Mouse (Mus musculus) spleen, adult 18-20 months (tissue): ENCODE results near the gene Cfd.
A peak's percentile ranks its signal among the peaks of the same experiment; 100 is the strongest.
"Not testable (repeated sequence)": the region's sequence is repeated elsewhere in the genome, so short reads cannot be mapped to it uniquely, and the experiment has no call there.

ENCODE experiments used
- DNase-seq, 2 experiments: peaks; one replicate each; pipeline ENCODE4 v3.0.0; 2022; ENCODE audit warnings: mixed read lengths in 2 of 2

Cfd gene

DNA sequence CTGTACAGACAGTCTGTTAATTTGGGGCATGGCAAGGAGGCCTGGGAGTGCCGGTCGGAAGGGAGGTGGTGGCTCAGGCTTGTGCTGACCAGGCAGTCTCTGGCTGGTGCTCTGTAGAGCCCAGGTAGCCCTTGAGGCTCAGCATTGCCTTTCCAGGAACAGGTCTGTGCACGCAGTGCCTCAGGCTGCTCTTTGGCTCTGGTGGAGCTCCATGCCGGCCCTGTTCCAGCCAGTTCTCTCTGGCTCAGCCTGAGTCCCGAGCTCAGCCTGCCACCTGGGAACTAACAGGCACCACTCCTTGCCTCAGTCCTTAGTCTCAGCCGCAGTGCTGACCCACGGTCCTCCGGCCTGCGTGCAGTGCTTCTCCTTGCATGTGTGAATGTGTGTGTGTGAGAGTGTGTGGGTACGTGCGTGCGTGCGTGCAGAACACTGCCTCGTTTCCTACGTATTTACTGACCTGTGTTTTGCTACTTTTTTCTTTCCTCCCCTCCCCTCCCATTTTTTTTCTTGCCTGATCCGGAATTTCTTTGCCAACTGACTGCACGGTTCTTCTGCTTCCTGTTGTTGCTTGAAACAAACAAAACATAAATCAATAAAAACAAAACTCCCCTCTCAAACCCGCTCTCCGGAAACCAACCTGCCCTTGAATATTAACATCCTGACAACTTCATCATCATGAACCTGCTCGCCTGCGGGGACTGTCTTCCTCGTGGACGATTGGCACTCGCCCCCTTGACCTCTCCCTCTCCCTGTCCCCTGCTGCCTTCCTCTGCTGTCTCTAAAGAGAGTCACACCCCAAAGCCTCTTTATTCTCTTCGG, 29.2 kb upstream of the Cfd start:
- DNase-seq = no peak

- DNase-seq = no peak
Measured at GRCm38 (mm10) chr10:79862049-79862788, 28.4 kb upstream of the Cfd start.

DNA sequence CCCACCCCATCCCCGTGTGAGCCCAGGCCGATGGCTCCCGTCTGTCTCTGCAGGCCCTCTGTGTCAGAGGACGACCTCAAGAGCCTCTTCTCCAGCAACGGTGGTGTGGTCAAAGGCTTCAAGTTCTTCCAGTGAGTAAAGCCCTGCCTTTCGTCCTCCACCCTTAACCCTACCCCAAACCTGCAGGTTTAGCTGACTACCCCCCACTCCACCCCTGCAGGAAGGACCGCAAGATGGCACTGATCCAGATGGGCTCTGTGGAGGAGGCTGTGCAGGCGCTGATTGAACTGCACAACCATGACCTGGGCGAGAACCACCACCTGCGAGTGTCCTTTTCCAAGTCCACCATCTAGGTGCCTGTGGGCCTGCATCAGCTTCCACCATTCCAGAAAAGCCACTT, 27.7 kb upstream of the Cfd start:
- DNase-seq = no peak

GRCm38 (mm10) chr10:79864351-79865188, 26.1 kb upstream of the Cfd start:
- DNase-seq = no peak

- no peak for DNase-seq
Measured at GRCm38 (mm10) chr10:79865189-79865601, 25.5 kb upstream of the Cfd start.

- DNase-seq = no peak
Measured at GRCm38 (mm10) chr10:79865801-79866295, 24.8 kb upstream of the Cfd start.

DNA sequence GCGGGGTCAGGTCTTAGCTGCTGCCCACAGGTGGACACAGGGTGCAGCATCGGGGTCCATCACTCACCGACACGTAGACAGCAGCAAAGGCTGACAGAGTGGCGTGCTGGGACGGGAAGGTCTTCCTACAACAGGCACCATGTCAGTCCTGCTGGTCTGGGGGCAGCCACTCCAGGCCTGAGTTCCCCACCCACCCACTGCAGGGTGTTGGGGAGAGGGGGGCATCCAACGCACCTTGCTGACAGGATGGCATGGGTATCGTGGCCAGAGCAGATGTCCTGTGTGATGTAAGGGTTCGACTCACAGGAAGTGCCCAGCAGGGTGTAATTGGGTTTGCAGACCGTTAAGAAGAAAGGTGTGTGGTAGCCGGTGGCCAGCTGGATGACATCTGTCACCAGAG, 24.1 kb upstream of the Cfd start:
- DNase-seq = no peak

DNA sequence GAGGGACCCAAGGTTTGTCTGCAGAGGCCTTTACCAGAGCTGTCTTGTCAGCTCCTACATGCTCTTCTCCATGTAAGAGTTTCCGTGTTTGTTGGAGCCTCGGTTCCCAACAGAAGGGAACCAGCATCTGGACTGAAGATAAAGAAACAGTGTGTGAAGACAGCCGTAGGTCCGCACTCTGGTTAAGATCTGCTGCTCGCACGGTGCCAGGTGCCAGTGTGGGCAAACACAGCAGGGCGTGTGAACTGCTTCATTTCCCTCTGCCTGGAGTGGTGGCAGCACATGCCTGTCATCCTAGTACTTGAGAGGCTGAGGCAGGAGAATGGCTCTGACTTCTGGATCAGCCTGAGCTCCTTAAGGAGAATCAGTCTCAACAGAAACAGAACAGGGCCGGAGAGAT, 18.8 kb upstream of the Cfd start:
- no peak for DNase-seq

DNA sequence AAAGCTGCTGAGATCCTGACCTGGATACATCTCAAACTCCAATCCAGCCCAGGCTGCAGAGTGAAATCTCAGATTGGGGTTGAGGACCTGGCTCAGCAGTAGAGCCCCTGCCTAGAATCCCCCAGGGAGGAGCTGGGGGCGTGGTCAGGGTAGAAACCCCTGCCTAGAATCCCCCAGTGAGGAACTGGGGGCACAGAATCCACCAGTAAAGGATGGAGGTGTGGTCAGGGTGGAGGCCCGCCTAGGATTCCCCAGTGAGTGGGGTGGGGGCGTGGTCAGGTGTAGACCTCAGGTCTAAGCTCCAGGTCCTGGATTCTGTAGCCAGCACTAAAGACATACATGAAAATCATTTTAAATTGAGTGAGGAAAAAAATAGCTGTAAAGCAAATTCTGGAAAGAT, 17.8 kb upstream of the Cfd start:
- DNase-seq = no peak

DNA sequence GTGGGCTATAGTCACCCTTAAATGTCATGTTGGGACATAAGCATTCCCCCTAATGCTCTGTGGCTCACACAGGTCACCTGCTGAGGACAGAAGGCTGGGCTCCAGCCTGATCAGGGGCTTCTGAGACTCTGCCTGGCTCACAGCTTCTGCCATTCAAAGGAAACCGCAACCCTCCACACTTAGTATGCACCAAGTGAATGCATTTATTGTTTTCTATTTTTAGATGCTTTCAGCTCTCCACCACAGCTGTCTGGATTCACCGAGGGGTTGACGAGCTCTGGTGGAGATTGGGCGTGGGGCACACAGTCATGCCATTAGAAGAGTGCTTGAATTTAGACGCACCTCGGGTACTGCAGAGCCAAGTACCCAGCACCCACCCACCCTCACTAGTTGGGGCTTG, 17.3 kb upstream of the Cfd start:
- DNase-seq = no peak

DNA sequence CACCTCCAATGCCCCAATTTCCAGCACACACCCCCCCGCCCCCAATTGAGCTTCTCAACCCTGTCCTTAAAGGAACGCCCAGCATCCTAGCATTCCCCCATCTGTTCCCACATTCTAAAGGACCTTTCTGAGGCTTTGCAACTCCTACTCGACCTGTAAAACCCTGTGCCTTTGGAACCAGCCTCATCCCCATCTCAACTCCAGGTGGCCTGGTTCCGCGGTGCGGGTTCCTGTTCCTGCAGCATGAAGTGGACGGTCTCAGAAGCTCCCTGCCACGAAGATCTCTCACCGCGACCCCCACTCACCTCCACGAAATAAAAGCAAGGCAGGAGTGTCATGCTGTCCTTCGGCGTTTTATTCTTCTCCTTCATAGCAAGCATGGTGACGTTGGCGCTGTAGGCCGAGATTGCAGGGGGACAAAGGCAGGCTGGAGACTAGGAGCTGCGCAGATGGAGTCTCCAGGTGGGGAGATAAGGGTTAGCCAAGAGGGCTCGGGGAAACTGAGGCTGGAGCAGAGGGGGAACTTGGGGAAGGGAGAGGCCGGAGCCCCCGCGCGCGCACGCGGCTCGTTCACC, 16.9 kb upstream of the Cfd start:
- no peak for DNase-seq

DNA sequence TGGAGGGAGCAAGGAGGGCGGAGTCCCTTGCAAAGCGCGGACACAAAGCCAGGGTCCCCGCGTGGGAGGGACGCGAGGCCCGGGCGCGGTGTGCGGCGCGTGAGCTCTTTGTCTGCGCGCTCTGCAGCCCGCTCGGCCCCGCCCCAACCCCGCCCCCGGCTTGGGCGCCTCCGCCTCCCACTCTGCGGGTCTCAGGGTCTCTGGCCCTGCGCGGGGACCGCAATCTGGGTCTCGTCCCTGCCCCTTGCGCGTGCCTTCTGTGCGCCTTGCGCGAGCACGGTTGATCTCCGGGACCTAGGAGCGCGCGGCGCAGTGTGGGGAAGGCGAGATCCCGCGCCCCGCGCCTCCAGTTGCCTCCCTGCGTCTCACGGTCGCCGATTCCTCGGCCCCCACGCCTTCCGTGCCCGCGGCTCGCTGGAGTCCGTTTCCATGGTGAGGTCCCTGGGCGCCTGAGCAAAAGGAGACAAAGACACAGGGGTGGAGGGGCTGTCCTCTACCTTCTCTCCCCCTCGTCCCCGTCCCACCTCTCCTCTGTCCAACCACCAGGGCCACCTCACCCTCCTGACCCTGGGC, 16.3 kb upstream of the Cfd start, which contains the start of the genes Prtn3 and Plppr3:
Prtn3 (plus strand) TSS at position 187 of the 573 bp plus-strand sequence.
Plppr3 (minus strand) TSS at position 345 of the 573 bp plus-strand sequence.
- DNase-seq = no peak

- DNase-seq = peak in 1 of 2 experiments; percentile 49
Measured at GRCm38 (mm10) chr10:79877174-79877573, 13.5 kb upstream of the Cfd start.

DNA sequence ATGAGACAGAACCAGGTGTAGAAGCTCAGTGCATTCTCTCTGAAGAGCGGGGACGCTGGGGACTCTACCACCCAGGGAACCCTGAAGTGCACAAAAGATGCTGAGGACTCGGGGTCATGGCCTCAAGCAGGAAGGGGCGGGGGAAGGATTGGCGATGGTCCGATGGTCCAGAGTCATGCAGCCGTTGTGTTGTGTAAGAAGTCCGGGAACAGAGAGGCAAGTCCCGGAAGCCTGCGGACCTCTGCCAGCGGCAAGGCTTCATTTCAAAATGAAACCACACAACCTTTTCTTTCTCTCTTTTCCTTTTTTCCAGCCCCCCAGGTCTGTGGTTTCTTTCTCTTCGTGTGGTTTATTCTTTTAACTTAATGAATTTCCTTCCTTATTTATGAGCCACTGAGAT, 12.9 kb upstream of the Cfd start:
- no peak for DNase-seq

- no peak for DNase-seq
Measured at GRCm38 (mm10) chr10:79879527-79879926, 11.1 kb upstream of the Cfd start.

GRCm38 (mm10) chr10:79880721-79881120, 9.9 kb upstream of the Cfd start:
- no peak for DNase-seq

- no peak for DNase-seq
Measured at GRCm38 (mm10) chr10:79881981-79882380, 8.7 kb upstream of the Cfd start.

DNA sequence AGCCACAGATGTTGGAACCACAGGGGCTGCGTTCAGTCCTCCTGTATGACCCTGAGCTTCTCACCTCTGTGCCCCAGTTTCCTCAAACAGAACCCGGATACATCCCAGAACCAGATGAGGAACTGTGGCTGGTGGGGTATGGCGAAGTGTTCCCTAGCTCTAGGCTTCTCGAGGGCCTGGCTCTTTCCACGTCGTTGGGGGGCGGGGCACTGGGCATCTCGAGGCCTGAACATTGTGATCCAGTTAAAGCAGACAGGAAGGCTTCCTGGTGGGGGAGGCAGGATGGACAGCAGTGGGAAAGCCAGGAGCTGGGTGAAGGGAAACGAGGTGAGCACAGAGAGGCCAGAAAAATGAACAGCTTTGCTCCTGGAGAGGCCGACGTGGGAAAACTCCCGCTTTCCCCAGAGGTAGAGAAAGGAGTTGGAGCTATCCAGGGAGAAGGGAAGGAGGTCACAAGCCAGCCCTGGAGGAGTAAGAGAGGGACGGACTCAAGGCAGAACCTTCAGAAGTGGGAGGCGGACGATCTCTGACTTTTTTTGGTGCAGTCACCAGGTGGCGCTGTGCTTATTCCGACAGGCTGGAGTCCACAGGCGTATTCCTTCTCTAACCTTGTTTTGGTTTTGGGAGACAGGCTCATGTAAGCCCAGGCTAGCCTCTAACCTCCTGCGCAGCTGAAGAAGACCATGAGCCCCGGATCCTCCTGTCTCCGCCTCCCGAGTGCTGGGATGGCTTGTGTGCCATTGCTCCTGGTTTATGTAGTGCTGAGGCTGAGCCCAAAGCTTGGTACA, 7.2 kb upstream of the Cfd start:
- peak; percentile 49 to 77 for DNase-seq

GRCm38 (mm10) chr10:79884446-79884845, 6.2 kb upstream of the Cfd start:
- no peak for DNase-seq

- not testable (repeated sequence) for DNase-seq
Measured at GRCm38 (mm10) chr10:79884938-79885337, 5.7 kb upstream of the Cfd start.

GRCm38 (mm10) chr10:79886054-79886453, 4.6 kb upstream of the Cfd start, which contains the start of gene Elane:
Gene Elane (plus strand): TSS chr10:79886247.
- DNase-seq = no peak
